Mouse (Mus musculus) limb, embryonic 15.5 days (tissue): ENCODE measurements at regions not wholly inside any gene's neighbourhood (a gene's known extent, or its start where the extent isn't known, plus 50 kb on each side); places are given as distances from the start of the nearest gene placed in this dataset. TPM values are rescaled to one million over a fixed set of nuclear protein-coding genes. Genes with fewer than 3 reads are reported as not detected.
A peak's percentile ranks its signal among the peaks of the same experiment; 100 is the strongest.

ENCODE experiments used
- ATAC-seq: fragments of 200-750 bp; cut with Nextera tagmentation; 2 replicates; pipeline ENCODE4 v1.8.0; 2017; ENCODE audit warnings: low read depth, moderate TSS enrichment; ENCODE audit not compliant: insufficient number of reproducible peaks, low FRiP score, low TSS enrichment
- H3K27ac ChIP-seq: fragments of 300-500 bp; sonication (generic); 2 replicates; pipeline ENCODE4 v1.5.1; 2015; ENCODE audit warnings: moderate library complexity, mild to moderate bottlenecking, inconsistent platforms
- H3K27me3 ChIP-seq: fragments of 300-500 bp; sonication (generic); 2 replicates; pipeline ENCODE4 v1.6.1; 2015; ENCODE audit warnings: inconsistent platforms
- H3K36me3 ChIP-seq: fragments of 300-500 bp; sonication (generic); 2 replicates; pipeline ENCODE4 v1.6.1; 2015; ENCODE audit warnings: inconsistent platforms
- H3K4me1 ChIP-seq: fragments of 300-500 bp; sonication (generic); 2 replicates; pipeline ENCODE4 v1.6.1; 2015; ENCODE audit warnings: inconsistent platforms
- H3K4me2 ChIP-seq: fragments of 300-500 bp; sonication (generic); 2 replicates; pipeline ENCODE4 v1.6.1; 2015; ENCODE audit warnings: mild to moderate bottlenecking, inconsistent platforms
- H3K4me3 ChIP-seq: fragments of 300-500 bp; sonication (generic); 2 replicates; pipeline ENCODE4 v1.5.1; 2015; ENCODE audit warnings: mild to moderate bottlenecking, inconsistent platforms
- H3K9ac ChIP-seq: fragments of 300-500 bp; sonication (generic); 2 replicates; pipeline ENCODE4 v1.6.1; 2015; ENCODE audit warnings: inconsistent platforms
- H3K9me3 ChIP-seq: fragments of 300-500 bp; sonication (generic); 2 replicates; pipeline ENCODE4 v1.6.1; 2016; ENCODE audit warnings: inconsistent platforms
- WGBS: fragments of 180-500 bp; shearing (Covaris S2); methylation state at CpG from one replicate; pipeline ENCODE4 v1.1.7; 2015; 5-methylcytosine and 5-hydroxymethylcytosine counted together
- microRNA counts: library from miRNA; unstranded; fragments of <30 nt; microRNA quantifications from one replicate; lab custom pipeline; 2016
- microRNA-seq: library from miRNA; unstranded; fragments of <30 nt; microRNA quantifications from one replicate; pipeline ENCODE4, GENCODE M21; 2016

DNA sequence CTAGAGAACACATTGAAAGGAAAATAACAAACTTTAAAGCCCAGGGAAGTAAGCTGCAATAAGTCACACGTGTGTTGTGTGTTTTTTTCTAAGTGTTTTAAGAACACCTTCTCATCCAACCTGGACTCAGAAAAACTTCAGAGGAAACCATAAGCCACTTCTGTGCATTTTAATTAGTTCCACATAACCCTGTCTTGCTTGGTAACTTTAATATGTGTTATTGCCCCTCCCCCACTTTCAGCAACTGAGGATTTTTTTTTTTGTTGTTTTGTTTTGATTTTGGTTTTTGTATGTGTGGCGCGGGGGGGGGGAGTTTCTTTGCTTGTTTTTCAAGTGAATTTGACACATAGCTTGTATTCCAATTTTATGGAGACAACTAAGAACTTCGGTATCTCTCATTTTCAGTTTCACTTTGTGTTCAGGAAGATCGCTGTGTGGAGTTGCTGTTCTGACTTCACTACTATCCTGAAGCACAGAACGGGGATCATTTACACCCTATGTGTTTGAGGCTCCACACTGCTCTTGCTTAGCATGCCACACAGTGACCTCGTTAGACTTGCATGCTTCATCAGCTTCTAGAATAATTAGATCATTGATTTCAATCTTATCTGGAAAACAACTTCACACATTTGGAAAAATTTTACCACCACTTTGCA is 54.2 kb upstream of the Dpyd start:
- no peaks in the 10 kb centered on the region for H3K36me3 ChIP-seq
- no peak overlapping the region for H3K9ac ChIP-seq
- ATAC-seq = no peak
- 58% methylated on average over 7 of the region's 7 CpGs for WGBS
- H3K4me1 ChIP-seq = no peaks in the 10 kb centered on the region
- H3K27me3 ChIP-seq = no peaks in the 10 kb centered on the region
- H3K4me2 ChIP-seq = no peak overlapping the region
- no peak overlapping the region for H3K27ac ChIP-seq
- no peaks in the 10 kb centered on the region for H3K9me3 ChIP-seq
- no peak overlapping the region for H3K4me3 ChIP-seq

- H3K4me3 ChIP-seq = no peak overlapping the region
- 69% methylated on average over 4 of the region's 4 CpGs for WGBS
- H3K27me3 ChIP-seq = no peaks in the 10 kb centered on the region
- no peak overlapping the region for H3K9ac ChIP-seq
- no peak overlapping the region for H3K27ac ChIP-seq
- H3K4me2 ChIP-seq = no peak overlapping the region
- H3K36me3 ChIP-seq = no peaks in the 10 kb centered on the region
- no peak for ATAC-seq
- no peaks in the 10 kb centered on the region for H3K4me1 ChIP-seq
- H3K9me3 ChIP-seq = no peaks in the 10 kb centered on the region
These were observed 51.1 kb upstream of the Dpyd start for GRCm38 (mm10) chr3:118510837-118511236.

- no peak for ATAC-seq
- Histone ChIP-seq H3K27ac (no peak overlapping the region), H3K9ac (no peak overlapping the region), H3K27me3 (no peaks in the 10 kb centered on the region), H3K4me1 (no peaks in the 10 kb centered on the region), H3K4me2 (no peak overlapping the region), H3K4me3 (no peak overlapping the region), H3K36me3 (no peaks in the 10 kb centered on the region), H3K9me3 (no peaks in the 10 kb centered on the region)
- WGBS = 48% methylated on average over 7 of the region's 7 CpGs
These were observed 50.0 kb upstream of the Dpyd start for GRCm38 (mm10) chr3:118511969-118512368.

MicroRNA genes in the stretch of these regions (microRNA counts, 519-probe panel; counts per million panel counts)
- microRNA mmu-miR-137 (lab: Ali Mortazavi, UCI) = 2,408 counts per million, percentile 48 among the panel's probes with 10 or more counts

Small RNA genes lying in the stretch of these regions (microRNA-seq; reads per million reads assigned to microRNA genes)
- gene Gm24155 = not detected
- gene Mir137 = 78.6 reads per million, percentile 47 among the genes with 10 or more reads in this experiment
